Mouse (Mus musculus): Measurements from ENCODE around the gene Igfbp5.

- no peak for TF ChIP-seq CTCF (IDR thresholded peaks at IDR 0.05; ENCODE audit: low read depth)
- TF ChIP-seq EP300 (IDR thresholded peaks at IDR 0.05; ENCODE audit: low read depth), result no peak
Observed at GRCm38 (mm10) chr1:72809951-72810675, 64.6 kb downstream of the Igfbp5 start.

Measured in heart, postnatal 0 days (tissue).